Comparison of ENCODE assay signal across 19 mouse cellular contexts in the genomic region with DNA sequence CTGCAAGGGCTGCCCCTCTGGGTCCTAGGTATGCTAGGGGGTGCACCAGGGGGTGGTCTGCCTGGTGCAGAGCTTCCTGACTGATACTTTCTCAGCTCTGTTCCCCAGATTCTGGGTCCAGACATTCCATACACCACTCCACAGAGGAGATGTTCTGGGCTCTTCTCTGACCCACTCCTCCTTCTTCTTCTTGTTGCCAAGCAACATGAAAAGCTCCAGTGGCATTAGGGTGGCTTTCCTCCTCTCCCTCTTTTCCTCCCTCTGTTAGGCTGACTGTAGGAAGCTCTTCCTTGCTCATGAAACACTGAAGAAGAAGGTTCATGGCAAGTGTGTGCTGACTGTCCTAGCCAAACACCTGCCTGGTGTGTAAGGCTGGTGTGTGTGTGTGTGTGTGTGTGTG. TPM values are rescaled to one million over a fixed set of nuclear protein-coding genes. Genes with fewer than 3 reads are reported as not detected.
"Had no signal": no experiment of that assay in that cellular context is flagged by ENCODE, and none has a peak within 500 bp of the region (broad histone marks: within the 10 kb centered on the region; RNA-seq: fewer than 3 reads in every experiment).

No protein-coding gene starts in this region.

- H3K4me3 ChIP-seq: kidney, embryonic 15.5 days; limb, embryonic 13.5 days; midbrain, embryonic 12.5 days; neural tube, embryonic 13.5 days had no signal

- H3K4me2 ChIP-seq: kidney, embryonic 15.5 days; limb, embryonic 13.5 days; midbrain, embryonic 12.5 days; neural tube, embryonic 13.5 days had no signal

- H3K9ac ChIP-seq: kidney, embryonic 15.5 days; limb, embryonic 13.5 days; liver, embryonic 14.5 days; midbrain, embryonic 12.5 days; neural tube, embryonic 13.5 days had no signal

- H3K36me3 ChIP-seq: kidney, embryonic 15.5 days; limb, embryonic 13.5 days; midbrain, embryonic 12.5 days; neural tube, embryonic 13.5 days had no signal

- H3K27me3 ChIP-seq: kidney, embryonic 15.5 days; limb, embryonic 13.5 days; midbrain, embryonic 12.5 days; neural tube, embryonic 13.5 days had no signal

- ATAC-seq: intestine, embryonic 16.5 days had no signal

- DNase-seq: kidney, adult 2 months; kidney, postnatal 14 days; layer of hippocampus, adult 9-11 months; layer of hippocampus, postnatal 36 days; left cerebral cortex, postnatal 4 days; lung, adult 18-20 months; lung, postnatal 10 days; right cerebral cortex, adult 18-20 months; right cerebral cortex, postnatal 25 days; thymus, postnatal 4 days had no signal

- H3K4me1 ChIP-seq: kidney, embryonic 15.5 days; limb, embryonic 13.5 days; midbrain, embryonic 12.5 days; neural tube, embryonic 13.5 days had no signal

- H3K27ac ChIP-seq: kidney, embryonic 15.5 days; limb, embryonic 13.5 days; liver, embryonic 14.5 days; midbrain, embryonic 12.5 days; neural tube, embryonic 13.5 days; stomach, postnatal 0 days had no signal

- H3K9me3 ChIP-seq: kidney, embryonic 15.5 days; limb, embryonic 13.5 days; neural tube, embryonic 13.5 days had no signal

RNA-seq across cellular contexts. Expression of a gene that starts 35.7 kb away (rescaled TPM):
- total RNA-seq: liver, adult 2 months; megakaryocyte-erythroid progenitor cell, adult 5-6 weeks had no signal
